Mouse (Mus musculus): ENCODE measurements around the gene Tnfaip2. TPM values are rescaled to one million over a fixed set of nuclear protein-coding genes. Genes with fewer than 3 reads are reported as not detected.

Tnfaip2 gene
- polyA plus RNA-seq, 1 experiment from 2014 or later = 12.0 TPM

DNA sequence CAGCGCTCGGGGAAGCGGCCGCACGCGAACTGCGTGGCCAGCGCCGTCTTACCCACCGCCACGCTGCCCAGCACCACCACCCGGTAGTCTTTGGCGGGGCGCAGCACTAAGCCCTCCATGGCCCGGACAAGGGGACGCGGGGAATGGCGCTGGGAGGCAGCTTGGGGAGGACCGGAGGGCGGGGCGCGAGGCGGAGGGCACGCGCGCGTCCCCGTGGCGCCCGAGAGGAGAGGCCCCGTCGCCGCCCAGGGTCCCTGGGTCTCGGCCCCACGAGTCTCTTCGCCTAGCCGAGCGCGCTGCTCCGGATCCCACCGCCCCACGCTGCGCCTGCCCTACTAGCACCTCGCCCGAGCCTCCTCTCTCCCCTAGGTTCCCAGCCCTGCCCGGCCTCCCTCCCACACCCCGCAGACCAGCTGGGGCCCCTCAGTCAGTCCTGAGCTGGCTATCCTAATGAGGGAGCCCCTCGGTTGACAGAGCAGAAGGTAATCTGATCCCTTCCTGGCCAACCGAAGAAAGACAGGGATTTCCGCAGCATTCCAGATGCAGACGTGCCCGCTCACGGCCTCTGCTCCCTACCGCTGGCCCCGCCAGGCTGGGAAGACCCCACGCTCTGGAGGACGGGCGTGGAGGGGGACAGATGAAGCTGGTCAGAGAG, 43.5 kb downstream of the Tnfaip2 start, which contains the start of gene Gm266:
Gm266 (minus strand) TSS at position 172 of the 655 bp plus-strand sequence.
- peak within 1 kb of the TSS; percentile 57 for H3K4me3 ChIP-seq
- peaks cover 72% of the 10 kb centered on the region for H3K27me3 ChIP-seq (replicated peaks)
- H3K4me2 ChIP-seq = peak within 1 kb of the TSS; percentile 85
- H3K9me3 ChIP-seq (replicated peaks) = no peaks in the 10 kb centered on the region
- H3K4me1 ChIP-seq (replicated peaks) = peaks cover 16% of the 10 kb centered on the region
- H3K36me3 ChIP-seq = no peaks in the 10 kb centered on the region
- under 1% methylated on average over 58 of the region's 58 CpGs for WGBS
- peak; percentile 72 for ATAC-seq (ENCODE audit: insufficient number of reproducible peaks, low FRiP score)
- no peak within 1 kb of the TSS for H3K27ac ChIP-seq (ENCODE audit: poor library complexity, severe bottlenecking)
- peak within 1 kb of the TSS; percentile 60 for H3K9ac ChIP-seq

DNA sequence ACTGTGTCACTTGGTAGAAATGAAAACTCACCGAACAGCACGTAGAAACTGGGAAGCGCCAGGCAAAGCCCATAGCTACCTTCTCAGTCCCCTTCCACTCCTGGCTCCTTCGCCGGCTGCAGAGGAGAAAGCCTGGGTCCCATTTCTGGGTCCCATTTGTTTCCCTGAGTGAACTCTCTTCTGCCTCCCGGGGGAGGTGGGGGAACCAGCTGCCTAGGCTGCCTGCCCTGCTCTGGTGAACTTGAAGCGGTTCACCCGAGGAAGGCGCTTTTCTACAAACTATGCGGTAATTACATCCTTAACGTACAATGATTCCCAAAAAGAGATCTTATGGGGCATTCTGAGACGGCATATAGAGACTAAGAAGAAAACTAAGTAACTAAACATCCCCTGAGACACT, 44.2 kb downstream of the Tnfaip2 start:
- H3K27ac ChIP-seq (ENCODE audit: poor library complexity, severe bottlenecking) = no peak overlapping the region
- H3K9ac ChIP-seq = peak overlapping the region; percentile 60; the same call in 1 of the 2 replicates
- WGBS = 6% methylated on average over 12 of the region's 12 CpGs
- H3K4me2 ChIP-seq = peak overlapping the region; percentile 85
- peak overlapping the region; percentile 57 for H3K4me3 ChIP-seq
- no peak for ATAC-seq (ENCODE audit: insufficient number of reproducible peaks, low FRiP score)
- no peaks in the 10 kb centered on the region for H3K36me3 ChIP-seq
- H3K4me1 ChIP-seq (replicated peaks) = peaks cover 16% of the 10 kb centered on the region
- H3K9me3 ChIP-seq (replicated peaks) = no peaks in the 10 kb centered on the region
- peaks cover 72% of the 10 kb centered on the region for H3K27me3 ChIP-seq (replicated peaks)

DNA sequence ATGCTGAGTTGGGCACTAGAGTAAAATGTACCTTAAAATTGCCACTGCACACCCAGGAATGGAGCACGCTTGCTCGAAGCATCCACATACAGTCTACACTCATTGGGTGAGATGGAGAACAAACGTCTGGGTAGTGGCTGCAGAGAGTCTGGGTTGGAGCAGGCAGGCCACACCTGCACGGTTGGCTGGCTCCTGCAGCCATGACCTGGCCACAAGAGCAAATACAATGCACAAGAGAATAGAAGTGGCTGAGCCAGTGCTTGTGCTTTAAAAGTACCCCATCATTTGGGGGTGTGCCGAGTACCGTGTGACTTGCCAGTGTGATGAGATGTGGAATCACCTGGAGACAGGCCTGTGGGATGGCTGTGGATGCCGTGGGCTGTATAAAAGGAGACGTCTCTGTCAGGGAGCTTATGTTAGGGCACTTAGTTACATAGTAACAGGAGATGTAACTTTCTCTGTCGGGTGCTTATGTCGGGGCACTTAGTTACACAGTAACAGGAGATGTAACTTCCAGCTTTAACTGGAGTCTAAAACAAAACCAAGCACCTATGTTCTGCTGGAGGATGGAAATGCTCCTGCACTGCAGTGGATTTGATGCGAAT, 47.1 kb downstream of the Tnfaip2 start:
- no peak for ATAC-seq (ENCODE audit: insufficient number of reproducible peaks, low FRiP score)
- peaks cover 60% of the 10 kb centered on the region for H3K27me3 ChIP-seq (replicated peaks)

DNA sequence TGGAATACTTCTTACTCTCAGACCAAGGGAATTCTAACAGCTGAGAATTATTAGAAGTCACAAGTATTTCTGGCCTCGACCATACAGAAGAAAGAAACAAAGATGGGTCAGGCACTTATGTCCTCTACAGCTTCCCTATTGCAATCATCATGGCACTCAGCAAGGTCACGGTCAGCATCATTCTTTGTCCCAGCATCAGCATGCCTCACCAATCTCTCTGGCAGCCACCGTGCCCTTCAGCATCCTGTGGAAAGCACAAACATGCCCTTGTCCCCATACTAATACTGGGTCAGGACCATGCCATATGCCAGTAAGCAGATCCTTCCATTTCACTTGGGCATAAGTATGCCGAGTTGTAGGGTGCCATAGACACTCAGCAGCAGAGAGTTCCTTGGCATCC, 52.7 kb downstream of the Tnfaip2 start:
- no peak for ATAC-seq (ENCODE audit: insufficient number of reproducible peaks, low FRiP score)
- 71% methylated on average over 4 of the region's 4 CpGs for WGBS
- Histone ChIP-seq H3K27me3 (replicated peaks) (0 out of 2 replicates have a peak, but pooled peaks cover 5% of the 10 kb centered on the region), H3K9ac (no peak overlapping the region), H3K27ac (ENCODE audit: poor library complexity, severe bottlenecking) (no peak overlapping the region), H3K4me3 (no peak overlapping the region), H3K4me2 (no peak overlapping the region), H3K9me3 (replicated peaks) (no peaks in the 10 kb centered on the region), H3K36me3 (no peaks in the 10 kb centered on the region), H3K4me1 (replicated peaks) (no peaks in the 10 kb centered on the region)

More for the DNA sequence above, 47.1 kb downstream of the Tnfaip2 start:
- Histone ChIP-seq H3K9me3 (replicated peaks) (no peaks in the 10 kb centered on the region), H3K4me2 (no peak overlapping the region), H3K36me3 (no peaks in the 10 kb centered on the region), H3K9ac (no peak overlapping the region), H3K4me1 (replicated peaks) (peaks cover 16% of the 10 kb centered on the region), H3K27ac (ENCODE audit: poor library complexity, severe bottlenecking) (no peak overlapping the region), H3K4me3 (no peak overlapping the region)
- WGBS = 75% methylated on average over 11 of the region's 11 CpGs

DNA sequence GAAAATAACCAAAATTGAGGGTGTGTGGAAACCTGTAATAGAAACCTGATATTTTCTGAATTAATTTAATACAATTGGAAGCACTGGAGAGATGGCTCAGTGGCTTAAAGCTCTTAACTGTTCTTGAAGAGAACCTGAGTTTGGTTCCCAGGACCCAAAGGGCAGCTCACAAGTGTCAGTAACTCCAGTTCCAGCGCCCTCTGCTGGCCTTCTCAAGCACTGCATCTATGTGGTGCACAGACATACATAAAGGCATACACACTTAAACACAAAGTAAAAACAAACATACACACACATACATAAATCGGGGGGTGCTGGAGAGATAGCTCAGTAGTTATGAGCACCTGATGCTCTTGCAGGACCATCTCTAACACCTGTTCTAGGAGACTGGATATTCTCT, 54.8 kb downstream of the Tnfaip2 start:
- 0 out of 2 replicates have a peak, but pooled peaks cover 7% of the 10 kb centered on the region for H3K27me3 ChIP-seq (replicated peaks)
- H3K4me3 ChIP-seq = no peak overlapping the region
- no peaks in the 10 kb centered on the region for H3K4me1 ChIP-seq (replicated peaks)
- H3K9me3 ChIP-seq (replicated peaks) = no peaks in the 10 kb centered on the region
- H3K4me2 ChIP-seq = no peak overlapping the region
- 35% methylated on average over 2 of the region's 2 CpGs for WGBS
- H3K27ac ChIP-seq (ENCODE audit: poor library complexity, severe bottlenecking) = no peak overlapping the region
- no peak for ATAC-seq (ENCODE audit: insufficient number of reproducible peaks, low FRiP score)
- H3K9ac ChIP-seq = no peak overlapping the region
- H3K36me3 ChIP-seq = no peaks in the 10 kb centered on the region

DNA sequence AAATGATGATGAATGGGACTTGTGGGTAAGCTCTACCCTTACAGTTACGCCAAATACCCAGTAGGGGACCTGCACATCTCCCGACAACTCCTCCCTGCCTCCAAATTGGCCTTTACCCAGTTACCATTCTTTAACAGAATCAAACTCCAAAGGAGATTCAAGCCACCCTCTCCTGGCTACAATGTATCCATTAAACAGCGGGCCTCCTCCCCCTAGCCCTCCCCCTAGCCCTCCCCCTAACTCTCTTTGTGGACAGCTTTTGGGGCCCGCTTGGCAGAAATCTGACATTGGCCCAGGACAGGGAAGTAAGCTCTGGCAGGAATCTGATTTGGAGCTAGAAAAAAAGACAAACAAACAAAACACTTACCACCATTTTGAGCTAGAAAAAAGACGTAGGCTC, 57.3 kb downstream of the Tnfaip2 start:
- no peak overlapping the region for H3K9ac ChIP-seq
- no peak overlapping the region for H3K4me2 ChIP-seq
- no peaks in the 10 kb centered on the region for H3K36me3 ChIP-seq
- 65% methylated on average over 5 of the region's 5 CpGs for WGBS
- ATAC-seq (ENCODE audit: insufficient number of reproducible peaks, low FRiP score) = no peak
- H3K27ac ChIP-seq (ENCODE audit: poor library complexity, severe bottlenecking) = no peak overlapping the region
- H3K27me3 ChIP-seq (replicated peaks) = peaks cover 21% of the 10 kb centered on the region
- H3K4me1 ChIP-seq (replicated peaks) = no peaks in the 10 kb centered on the region
- no peak overlapping the region for H3K4me3 ChIP-seq
- peaks cover 5% of the 10 kb centered on the region; the same call in 1 of the 2 replicates for H3K9me3 ChIP-seq (replicated peaks)

DNA sequence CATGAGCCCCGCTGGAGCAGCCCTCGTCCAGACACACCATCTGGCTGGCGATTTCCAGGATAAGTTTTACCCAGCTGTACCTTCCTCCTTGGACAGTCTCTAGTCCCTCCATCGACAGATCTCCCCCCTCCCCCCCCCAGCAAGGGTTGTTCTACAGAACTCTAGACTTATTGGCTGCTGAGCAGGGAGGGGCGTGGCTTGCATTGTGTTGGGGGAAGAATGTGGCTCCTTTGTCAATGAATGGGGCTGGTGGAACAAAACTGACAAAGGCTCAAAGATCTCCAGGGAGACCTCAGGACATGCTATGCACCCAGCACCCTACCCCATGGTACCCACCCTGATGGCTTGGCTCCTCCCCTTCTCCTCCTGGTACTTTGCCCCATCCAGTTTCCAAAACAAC, 58.5 kb downstream of the Tnfaip2 start:
- no peak overlapping the region for H3K4me2 ChIP-seq
- H3K9me3 ChIP-seq (replicated peaks) = peaks cover 5% of the 10 kb centered on the region; the same call in 1 of the 2 replicates
- no peak overlapping the region for H3K9ac ChIP-seq
- 31% methylated on average over 5 of the region's 5 CpGs for WGBS
- H3K27ac ChIP-seq (ENCODE audit: poor library complexity, severe bottlenecking) = no peak overlapping the region
- no peak for ATAC-seq (ENCODE audit: insufficient number of reproducible peaks, low FRiP score)
- H3K27me3 ChIP-seq (replicated peaks) = peaks cover 23% of the 10 kb centered on the region
- no peaks in the 10 kb centered on the region for H3K36me3 ChIP-seq
- no peaks in the 10 kb centered on the region for H3K4me1 ChIP-seq (replicated peaks)
- no peak overlapping the region for H3K4me3 ChIP-seq

DNA sequence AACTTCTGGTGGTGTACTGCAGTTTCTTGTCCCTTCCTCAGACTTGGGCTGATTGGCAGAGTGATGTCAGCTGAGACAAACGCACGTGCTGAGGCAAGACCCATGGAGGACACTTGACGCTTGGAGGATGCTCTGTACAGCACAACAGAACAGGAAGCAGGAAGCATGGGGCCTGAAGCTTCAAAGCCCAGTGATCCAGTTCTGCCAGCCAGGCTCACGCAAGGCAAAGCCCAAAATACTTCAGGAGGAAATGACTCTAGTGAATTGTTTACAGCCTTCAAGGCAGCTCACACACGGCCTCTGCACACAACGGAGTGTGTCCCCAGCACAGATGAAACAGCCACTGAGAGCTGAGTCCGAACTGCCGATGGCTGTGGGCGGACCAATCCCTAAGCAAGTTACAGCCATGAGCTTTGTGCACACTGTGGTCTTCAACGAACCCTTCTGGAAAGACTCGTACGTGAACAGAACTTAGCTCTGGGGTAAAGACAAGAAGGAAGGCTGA, 60.8 kb downstream of the Tnfaip2 start:
- Histone ChIP-seq H3K4me2 (no peak overlapping the region), H3K9me3 (replicated peaks) (peaks cover 5% of the 10 kb centered on the region; the same call in 1 of the 2 replicates), H3K27me3 (replicated peaks) (peaks cover 23% of the 10 kb centered on the region), H3K27ac (ENCODE audit: poor library complexity, severe bottlenecking) (no peak overlapping the region), H3K4me3 (no peak overlapping the region), H3K9ac (no peak overlapping the region), H3K36me3 (no peaks in the 10 kb centered on the region), H3K4me1 (replicated peaks) (no peaks in the 10 kb centered on the region)
- ATAC-seq (ENCODE audit: insufficient number of reproducible peaks, low FRiP score) = no peak
- WGBS = 63% methylated on average over 12 of the region's 12 CpGs

DNA sequence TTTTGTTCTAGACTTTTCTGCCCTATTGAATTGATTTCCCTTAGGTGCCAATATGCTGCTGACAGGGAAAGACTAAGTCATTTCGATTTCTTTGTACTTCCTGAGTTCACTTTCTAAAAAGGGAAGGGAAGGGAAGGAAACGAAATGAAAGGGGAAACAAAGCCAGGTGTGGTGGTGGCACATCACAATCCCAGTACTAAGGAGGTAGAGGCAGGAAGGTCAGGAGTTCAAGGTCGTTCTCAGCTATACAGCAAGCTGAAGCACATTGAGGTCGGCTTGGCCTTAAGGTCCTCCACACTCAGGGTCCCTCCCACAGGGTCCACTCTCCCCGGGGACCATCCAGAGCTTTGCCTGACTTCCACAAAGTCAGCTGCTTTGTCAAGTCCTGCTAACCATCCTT, 61.3 kb downstream of the Tnfaip2 start:
- no peak overlapping the region for H3K27ac ChIP-seq (ENCODE audit: poor library complexity, severe bottlenecking)
- no peaks in the 10 kb centered on the region for H3K36me3 ChIP-seq
- H3K9ac ChIP-seq = no peak overlapping the region
- no peak overlapping the region for H3K4me3 ChIP-seq
- H3K4me1 ChIP-seq (replicated peaks) = no peaks in the 10 kb centered on the region
- peaks cover 5% of the 10 kb centered on the region; the same call in 1 of the 2 replicates for H3K9me3 ChIP-seq (replicated peaks)
- ATAC-seq (ENCODE audit: insufficient number of reproducible peaks, low FRiP score) = no peak
- H3K4me2 ChIP-seq = no peak overlapping the region
- peaks cover 23% of the 10 kb centered on the region for H3K27me3 ChIP-seq (replicated peaks)
- WGBS = 63% methylated on average over 5 of the region's 5 CpGs
